Mouse (Mus musculus) frontal cortex, postnatal 25 days (tissue): ENCODE measurements at regions not wholly inside any gene's neighbourhood (a gene's known extent, or its start where the extent isn't known, plus 50 kb on each side); places are given as distances from the start of the nearest gene placed in this dataset.

ENCODE experiments used
- DNase-seq, 2 experiments: peaks; one replicate each; pipeline ENCODE4 v3.0.0; 2022; ENCODE audit warnings: low spot score in 2 of 2

DNA sequence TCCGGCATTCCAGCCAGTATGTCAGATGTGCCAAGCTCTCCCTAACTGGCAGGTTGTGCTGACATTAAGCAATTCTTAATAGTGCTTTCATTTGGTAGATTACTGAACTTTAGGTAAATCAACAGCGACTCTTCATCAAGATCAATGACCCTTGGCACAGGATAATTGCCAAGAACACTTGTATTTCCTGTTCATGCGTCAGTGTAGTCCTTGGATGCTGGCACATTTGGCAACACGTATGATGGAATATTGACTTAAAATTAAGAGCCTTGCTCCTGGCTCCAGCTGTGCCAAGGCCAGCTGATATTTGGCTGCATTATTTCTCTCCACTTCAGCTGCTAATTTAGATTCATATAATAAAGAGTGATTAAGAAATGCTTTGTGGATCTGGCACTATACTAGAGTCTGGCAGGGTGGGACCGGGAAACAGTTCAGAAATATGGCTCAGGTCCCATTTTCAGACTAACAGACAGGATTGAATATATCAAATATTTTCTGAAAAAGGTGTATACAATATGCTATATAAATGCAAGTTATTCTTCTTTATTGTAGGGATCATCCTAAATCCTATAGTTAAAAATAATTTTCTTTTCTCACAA is 365.5 kb downstream of the Mllt3 start:
- DNase-seq = no peak

GRCm38 (mm10) chr4:87665149-87665548 is 368.0 kb downstream of the Mllt3 start:
- no peak for DNase-seq

- DNase-seq = no peak
Measured at GRCm38 (mm10) chr4:87662876-87663275, 370.3 kb downstream of the Mllt3 start.

DNA sequence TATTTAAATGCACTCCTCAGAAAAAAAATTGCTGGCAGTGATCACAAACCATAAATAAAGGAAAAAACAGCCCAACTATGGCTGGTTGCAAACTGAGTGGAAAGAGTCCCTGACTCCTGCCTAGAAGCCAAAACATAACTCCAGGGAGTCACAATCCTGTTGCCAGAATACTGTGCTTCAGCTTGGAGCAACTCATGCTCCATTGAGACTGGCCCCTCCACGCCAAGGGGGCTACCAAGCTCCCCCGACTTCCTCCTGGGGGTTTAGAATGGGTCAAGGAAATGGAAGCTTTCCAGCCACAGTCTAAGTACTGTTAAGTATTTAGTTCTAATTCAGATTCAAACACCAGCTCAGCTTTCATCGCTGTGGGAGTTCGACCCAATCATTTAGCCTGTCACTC is 374.8 kb downstream of the Mllt3 start:
- no peak for DNase-seq

DNA sequence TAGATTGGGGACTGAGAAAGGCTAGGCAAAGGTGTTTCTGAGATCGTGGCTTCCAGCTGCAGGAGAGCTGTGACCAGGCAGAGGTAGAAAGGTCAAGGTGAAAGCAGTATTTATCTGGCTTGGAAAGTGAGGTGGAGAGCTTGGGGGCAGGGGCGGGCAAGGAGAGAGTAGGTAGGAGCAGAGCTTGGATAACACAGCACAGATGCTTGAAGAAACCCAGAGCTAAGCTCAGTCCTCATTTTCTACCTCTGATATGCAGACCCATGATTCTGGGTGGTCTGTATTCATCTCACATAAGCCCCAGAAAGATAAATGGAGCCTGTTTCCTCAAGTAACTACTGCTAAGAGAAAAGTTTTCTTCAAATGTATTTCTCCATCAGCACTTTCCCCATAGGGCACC is 375.3 kb downstream of the Mllt3 start:
- no peak for DNase-seq

GRCm38 (mm10) chr4:87653440-87654165 is 379.6 kb downstream of the Mllt3 start:
- no peak for DNase-seq

DNA sequence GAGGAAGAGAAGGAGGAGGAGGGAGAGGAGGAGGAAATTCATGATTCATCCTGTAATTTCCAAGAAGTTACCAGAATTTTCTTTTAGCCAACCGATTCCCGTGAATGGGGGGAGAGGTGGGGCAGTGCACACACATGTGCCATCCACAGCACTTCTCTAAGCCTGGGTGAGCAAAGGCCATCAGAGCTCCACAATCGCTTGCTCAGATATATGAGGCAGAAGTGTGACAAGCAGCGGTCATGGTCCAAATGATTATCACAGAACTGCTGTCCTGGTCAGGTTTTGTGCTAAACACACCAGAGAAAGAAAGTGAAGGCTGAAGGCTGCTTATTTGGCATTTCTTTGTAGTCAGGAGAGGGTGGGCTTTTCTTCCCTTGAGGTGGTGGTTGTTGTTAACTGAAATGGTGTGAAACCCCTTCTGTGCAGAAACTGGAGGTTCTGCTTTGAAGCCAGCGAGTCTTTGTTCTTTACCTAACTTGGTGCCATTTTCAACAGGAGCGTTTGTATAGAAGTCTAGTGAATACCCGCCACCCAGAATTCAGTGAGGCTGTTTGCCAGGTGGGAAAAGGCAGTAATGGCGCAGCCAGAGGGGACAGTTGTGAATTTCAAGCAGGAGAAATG is 380.7 kb downstream of the Mllt3 start:
- no peak for DNase-seq

DNA sequence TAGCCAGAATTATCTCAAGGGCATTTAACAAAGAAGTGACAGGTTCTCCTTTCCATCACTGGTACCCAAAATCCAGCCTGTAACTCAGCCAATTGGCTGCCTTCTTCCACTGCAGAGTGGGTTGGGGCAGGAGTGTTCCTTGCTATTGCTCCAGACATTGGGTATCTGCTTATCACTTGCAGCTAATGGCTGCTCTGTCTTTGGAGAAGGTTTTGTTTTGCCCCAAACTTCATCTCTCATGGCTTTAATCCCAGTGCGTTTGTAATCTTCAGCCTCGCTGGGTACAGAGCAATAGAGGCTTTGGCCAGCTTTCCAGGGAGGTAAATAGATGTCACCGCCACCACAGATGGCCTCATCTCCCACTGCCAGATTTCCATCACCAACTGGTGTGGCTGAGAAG is 381.9 kb downstream of the Mllt3 start:
- DNase-seq = no peak

- no peak for DNase-seq
Measured at GRCm38 (mm10) chr4:87650837-87651236, 382.3 kb downstream of the Mllt3 start.

GRCm38 (mm10) chr4:87650393-87650792 is 382.8 kb downstream of the Mllt3 start:
- DNase-seq = no peak

DNA sequence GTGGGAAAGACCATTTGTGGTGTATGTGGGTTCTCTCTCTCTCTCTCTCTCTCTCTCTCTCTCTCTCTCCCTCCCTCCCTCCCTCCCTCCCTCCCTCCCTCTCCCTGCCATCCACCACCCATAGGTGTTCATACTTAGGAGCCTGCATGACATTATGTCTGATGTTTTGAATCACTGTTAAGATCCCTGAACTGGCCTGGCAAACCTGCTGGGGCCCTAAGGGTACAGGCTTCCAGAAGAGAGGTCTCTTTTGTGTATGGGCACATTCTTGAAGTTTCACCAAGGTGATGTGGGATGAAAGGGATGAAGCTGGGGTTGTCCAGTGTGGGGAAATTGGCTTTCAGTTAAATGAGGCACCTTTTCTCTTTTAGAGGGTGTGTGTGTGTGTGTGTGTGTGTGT is 384.2 kb downstream of the Mllt3 start:
- DNase-seq = no peak

DNA sequence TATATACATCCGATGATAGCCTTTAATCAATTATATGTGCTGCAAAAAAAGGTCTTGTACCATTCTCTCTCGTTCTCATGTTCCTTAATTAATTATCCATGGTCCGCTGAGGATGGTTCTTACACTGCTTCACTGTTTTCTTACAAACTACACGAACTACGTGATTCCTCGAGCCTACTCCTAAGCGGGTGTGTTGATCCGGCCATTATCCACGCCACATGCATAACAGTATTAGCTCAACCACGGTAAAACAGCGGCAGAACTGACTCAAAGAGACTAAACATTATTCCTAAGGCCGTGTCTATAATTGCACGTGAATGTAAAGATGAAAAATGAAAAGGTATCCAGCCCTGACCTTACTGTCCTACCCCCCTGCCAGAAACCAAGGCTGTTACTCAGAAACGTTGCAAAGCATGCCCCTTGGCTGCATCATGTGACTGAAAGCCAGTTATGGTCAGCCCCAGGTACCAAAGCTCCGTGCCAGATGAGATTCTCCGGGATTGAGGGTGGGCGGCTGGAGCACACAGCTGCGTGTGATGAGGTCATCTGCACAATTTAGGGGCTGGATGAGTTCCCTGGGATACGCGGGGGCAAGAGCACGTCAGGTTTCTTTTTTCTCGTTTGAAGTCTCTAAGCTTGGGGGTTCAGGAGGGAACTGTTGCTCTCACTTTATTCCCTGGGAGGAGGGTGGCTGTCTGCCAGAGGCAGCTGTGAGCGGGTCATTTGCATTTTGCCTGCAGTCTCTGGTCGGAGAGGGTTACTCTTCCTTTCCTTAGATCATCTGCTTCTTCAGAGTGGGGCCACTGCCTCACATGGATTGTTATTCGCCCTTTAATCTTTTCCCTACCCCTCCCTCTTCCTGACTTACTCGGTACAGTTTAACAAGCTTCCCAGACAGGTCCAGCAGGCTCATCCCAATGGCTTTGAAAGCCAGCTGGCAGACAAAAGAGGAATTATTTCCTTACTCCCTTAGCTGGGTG is 384.9 kb downstream of the Mllt3 start:
- no peak for DNase-seq

- no peak for DNase-seq
Measured at GRCm38 (mm10) chr4:87642002-87642401, 391.2 kb downstream of the Mllt3 start.

GRCm38 (mm10) chr4:87641551-87641950 is 391.6 kb downstream of the Mllt3 start:
- no peak for DNase-seq

- DNase-seq = no peak
Measured at GRCm38 (mm10) chr4:87638380-87638646, 394.9 kb downstream of the Mllt3 start.

- no peak for DNase-seq
Measured at GRCm38 (mm10) chr4:87637629-87638379, 395.4 kb downstream of the Mllt3 start.

- no peak for DNase-seq
Measured at GRCm38 (mm10) chr4:87611116-87611515, 380.8 kb upstream of the Slc24a2 start.

- no peak for DNase-seq
Measured at GRCm38 (mm10) chr4:87593644-87594043, 363.4 kb upstream of the Slc24a2 start.

DNA sequence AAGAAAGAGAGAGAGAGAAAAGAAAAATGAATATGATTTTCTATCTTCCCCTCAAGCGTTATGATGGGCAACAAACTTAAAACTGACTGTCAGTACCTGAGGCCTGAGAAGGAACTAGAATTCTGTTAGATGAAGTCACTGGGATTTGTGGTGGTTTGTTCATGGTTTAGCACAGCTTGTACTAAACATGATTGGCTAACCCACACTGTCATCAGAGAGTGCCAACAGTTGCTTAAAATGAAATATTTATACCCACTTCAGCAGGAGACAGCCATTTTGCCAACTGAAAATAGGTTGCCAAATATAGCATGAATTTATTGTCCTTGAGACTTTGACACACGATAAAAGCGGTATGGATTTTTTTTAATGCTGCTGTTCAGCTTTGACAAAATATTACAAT is 360.5 kb upstream of the Slc24a2 start:
- no peak for DNase-seq

DNA sequence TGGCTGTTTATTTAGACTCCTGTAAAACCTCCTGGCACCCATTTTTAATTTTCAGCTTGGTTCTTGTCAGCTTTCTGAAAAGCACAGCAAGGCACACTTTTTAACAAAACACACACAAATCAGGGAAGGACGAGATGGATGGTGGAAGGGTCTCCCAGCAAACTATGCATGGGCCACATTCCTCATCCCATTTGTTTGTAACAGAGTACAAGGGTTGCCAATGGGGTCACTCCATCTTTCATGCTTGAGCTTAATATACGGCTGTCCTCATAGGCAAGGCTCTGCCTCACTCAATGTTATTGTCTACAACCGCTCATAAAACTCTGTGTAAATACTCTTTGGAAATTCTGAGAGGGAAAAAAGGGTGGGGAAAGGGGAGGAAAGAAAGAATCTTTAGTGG is 347.9 kb upstream of the Slc24a2 start:
- DNase-seq = no peak

GRCm38 (mm10) chr4:87570950-87571349 is 340.7 kb upstream of the Slc24a2 start:
- no peak for DNase-seq

DNA sequence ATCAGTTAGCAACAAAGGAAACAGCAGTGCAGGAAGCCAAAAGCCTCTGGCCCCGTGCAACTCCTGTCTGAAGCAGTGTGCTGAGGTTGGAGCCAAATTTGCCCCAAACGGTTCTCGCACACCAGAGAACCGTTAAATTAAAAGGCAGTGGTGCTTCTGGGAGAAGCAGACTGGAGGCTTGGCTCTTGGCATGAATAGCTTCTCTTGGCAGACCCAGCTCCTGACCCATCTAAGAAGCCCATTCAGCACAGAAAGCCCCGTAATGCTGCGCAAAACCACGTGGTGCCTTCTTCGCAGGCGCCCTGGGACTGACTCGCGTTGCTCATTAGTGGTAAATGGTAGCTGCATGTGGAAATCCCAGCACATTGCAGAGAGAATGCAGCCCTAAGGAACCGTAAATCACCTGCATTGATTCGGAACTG is 340.2 kb upstream of the Slc24a2 start:
- DNase-seq = peak in 1 of 2 experiments; percentile 18
